Mouse (Mus musculus): ENCODE data around the gene Mog.
"Not testable (repeated sequence)": the region's sequence is repeated elsewhere in the genome, so short reads cannot be mapped to it uniquely, and the experiment has no call there.

Mog gene

GRCm38 (mm10) chr17:36994528-36994927 lies 28.7 kb downstream of the Mog start:
- DNase-seq (ENCODE audit: low spot score in 2 of 2) = no peak

DNA sequence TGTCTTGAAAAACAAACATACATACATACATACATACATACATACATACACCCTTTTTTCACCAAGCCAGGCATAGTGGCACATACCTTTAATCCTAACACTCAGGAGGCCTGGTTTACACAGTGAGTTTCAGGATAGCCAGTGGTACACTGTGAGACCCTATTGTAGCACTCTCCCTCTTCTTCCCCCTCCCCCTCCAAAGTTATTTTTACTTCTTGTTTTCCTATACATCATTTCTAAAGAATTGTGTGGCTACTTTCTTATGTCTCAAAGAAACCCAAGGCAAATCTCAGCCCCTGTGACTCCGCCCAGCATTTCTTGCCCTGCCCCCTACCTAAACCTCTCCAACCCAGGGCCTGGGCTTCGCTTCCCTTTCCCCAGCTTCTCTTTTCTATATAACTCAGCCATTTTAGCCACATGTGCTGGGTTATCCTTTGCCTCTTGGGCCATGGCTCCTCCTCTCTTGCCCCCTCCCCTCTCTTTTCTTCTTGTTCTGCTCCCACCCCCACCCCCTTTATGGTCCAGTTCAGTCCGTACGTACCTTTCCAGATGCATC lies 29.4 kb downstream of the Mog start:
- no peak for DNase-seq (ENCODE audit: low spot score in 2 of 2)

- DNase-seq (ENCODE audit: low spot score in 2 of 2) = no peak
Observed at GRCm38 (mm10) chr17:36992336-36993104, 30.7 kb downstream of the Mog start.

DNA sequence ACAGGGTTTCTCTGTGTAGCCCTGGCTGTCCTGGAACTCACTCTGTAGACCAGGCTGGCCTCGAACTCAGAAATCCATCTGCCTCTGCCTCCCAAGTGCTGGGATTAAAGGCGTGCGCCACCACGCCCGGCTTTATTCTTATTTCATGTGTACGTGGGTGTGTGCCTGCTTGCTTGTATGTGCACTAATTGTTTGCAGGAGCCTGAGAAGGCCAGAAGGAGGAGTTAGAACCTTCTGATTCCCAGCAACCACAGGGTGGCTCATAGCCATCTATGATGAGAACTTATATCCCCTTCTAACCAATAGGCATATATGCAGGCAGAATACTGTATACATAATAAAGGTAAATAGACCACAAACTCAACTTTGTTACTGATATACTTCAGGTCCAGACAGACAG lies 32.6 kb downstream of the Mog start:
- not testable (repeated sequence) for DNase-seq (ENCODE audit: low spot score in 2 of 2)

GRCm38 (mm10) chr17:36989437-36989836 lies 33.8 kb downstream of the Mog start, which contains the start of gene H2-M5:
Gene H2-M5 (minus strand): TSS chr17:36989537.
- no peak for DNase-seq (ENCODE audit: low spot score in 2 of 2)

DNA sequence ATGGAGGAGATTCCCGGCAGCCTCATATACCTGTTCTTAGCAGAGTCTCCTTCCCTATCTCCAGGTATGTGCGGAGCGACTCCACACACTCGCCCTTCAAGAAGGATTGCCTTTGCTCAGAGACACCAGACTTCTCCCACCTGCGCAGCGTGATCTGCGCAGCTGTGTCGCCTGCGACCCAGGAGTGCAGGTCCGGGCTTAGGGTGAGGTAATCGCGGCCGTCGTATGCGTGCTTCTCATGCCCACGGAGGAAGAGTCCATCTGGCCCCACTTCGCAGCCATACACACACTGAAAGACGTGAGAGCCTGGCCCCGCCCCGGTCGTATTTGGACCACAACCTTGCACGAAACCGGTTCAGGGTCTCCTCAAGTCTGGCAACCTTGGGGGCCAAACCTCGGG lies 34.7 kb downstream of the Mog start:
- DNase-seq (ENCODE audit: low spot score in 2 of 2) = no peak

- no peak for DNase-seq (ENCODE audit: low spot score in 2 of 2)
Observed at GRCm38 (mm10) chr17:36982253-36983155, 40.7 kb downstream of the Mog start.

GRCm38 (mm10) chr17:36981845-36982244 lies 41.4 kb downstream of the Mog start:
- no peak for DNase-seq (ENCODE audit: low spot score in 2 of 2)

DNA sequence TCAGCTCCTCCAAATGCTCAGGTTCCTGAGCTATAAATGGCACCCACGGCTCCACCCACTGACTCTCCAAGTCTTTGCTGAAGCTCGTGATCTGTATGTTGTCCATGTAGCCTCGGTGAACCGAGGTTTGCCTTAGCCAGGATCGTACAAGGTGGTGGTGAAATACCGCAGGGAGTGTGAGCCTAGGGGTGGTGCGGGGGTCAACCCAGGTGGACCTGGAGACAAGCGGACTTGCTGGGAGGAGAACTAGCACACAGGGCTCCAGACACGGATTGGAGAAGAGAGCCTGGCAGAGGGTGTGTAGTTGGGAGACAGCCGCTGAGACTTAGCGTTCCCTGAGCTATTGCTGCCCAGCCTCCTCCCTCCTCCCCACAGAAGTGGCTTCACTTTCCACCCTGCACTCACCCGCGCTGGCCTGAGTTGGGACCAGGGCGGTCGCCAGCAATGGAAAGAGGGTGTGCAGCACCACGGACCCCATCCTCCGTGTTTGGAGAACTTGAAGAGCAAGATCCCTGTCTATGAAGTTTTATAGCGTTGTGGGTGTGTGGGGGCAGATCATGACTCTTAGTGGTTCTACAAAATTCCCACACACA lies 41.9 kb downstream of the Mog start, which contains the start of gene 2410137M14Rik:
Gene 2410137M14Rik, minus strand, starts transcription at position 17 of the 593 bp plus-strand sequence.
- no peak for DNase-seq (ENCODE audit: low spot score in 2 of 2)

- no peak for DNase-seq (ENCODE audit: low spot score in 2 of 2)
Observed at GRCm38 (mm10) chr17:36973271-36973787, 49.9 kb downstream of the Mog start.

DNA sequence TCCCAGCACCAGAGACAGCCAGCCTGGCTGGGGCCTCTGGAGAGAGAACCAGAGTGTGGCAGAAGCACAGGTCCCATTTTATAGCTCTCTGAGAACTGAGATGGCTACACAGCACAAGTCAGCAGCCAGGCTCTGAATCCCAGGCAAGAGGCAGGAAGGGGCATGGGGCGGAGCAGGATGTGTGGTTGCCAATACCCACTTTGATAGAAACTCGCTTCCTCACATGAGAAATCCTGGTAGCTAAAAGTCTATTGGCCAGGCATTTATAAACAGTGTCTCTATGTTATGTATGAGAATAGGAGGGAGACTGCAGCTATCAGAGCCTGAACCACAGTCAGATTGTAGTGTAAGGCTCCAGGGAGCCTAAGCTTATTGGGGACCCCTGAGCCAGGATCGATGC lies 50.4 kb downstream of the Mog start:
- DNase-seq (ENCODE audit: low spot score in 2 of 2) = no peak

- DNase-seq (ENCODE audit: low spot score in 2 of 2) = no peak
Observed at GRCm38 (mm10) chr17:36971172-36971850, 51.9 kb downstream of the Mog start.

GRCm38 (mm10) chr17:36970316-36970890 lies 52.8 kb downstream of the Mog start:
- DNase-seq (ENCODE audit: low spot score in 2 of 2) = no peak

DNA sequence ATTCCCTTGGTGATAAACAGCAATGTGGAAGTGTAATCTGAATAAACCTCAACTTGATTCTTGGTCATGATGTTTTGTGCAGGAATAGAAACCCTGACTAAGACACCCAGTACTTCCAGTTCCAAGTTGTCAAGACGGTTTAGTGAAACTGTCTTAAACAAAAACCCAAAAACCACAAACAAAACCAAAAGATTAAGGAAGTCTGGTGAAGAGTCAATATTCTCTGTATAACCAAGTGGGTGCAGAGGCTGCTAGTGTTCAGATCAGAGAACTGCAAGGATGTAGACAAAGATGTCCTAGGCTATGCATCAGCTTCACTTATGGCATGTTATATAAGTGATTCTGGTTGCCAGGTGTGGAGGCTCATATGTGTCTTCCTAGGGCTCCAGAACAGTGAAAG lies 56.3 kb downstream of the Mog start:
- DNase-seq (ENCODE audit: low spot score in 2 of 2) = no peak

- DNase-seq (ENCODE audit: low spot score in 2 of 2) = no peak
Observed at GRCm38 (mm10) chr17:36961125-36961524, 62.1 kb downstream of the Mog start.
